Mouse (Mus musculus) hindbrain, embryonic 13.5 days (tissue): ENCODE results near the gene App. TPM values are rescaled to one million over a fixed set of nuclear protein-coding genes. Genes with fewer than 3 reads are reported as not detected.

Source experiments
- ATAC-seq: fragments of 200-750 bp; cut with Nextera tagmentation; 2 replicates; pipeline ENCODE4 v1.8.0; 2017; ENCODE audit warnings: moderate TSS enrichment; ENCODE audit not compliant: low FRiP score
- H3K27ac ChIP-seq: fragments of 300-500 bp; sonication (generic); 2 replicates; pipeline ENCODE4 v1.5.1; 2015; ENCODE audit warnings: inconsistent platforms, mild to moderate bottlenecking, moderate library complexity
- H3K27me3 ChIP-seq: fragments of 300-500 bp; sonication (generic); 2 replicates; pipeline ENCODE4 v1.6.1; 2015; ENCODE audit warnings: mild to moderate bottlenecking, inconsistent platforms
- H3K36me3 ChIP-seq: fragments of 300-500 bp; sonication (generic); 2 replicates; pipeline ENCODE4 v1.6.1; 2015; ENCODE audit warnings: mild to moderate bottlenecking, inconsistent platforms
- H3K4me1 ChIP-seq: fragments of 300-500 bp; sonication (generic); replicated peaks from 2 replicates; pipeline ENCODE4 v1.6.1; 2015; ENCODE audit warnings: inconsistent platforms
- H3K4me2 ChIP-seq: fragments of 300-500 bp; sonication (generic); 2 replicates; pipeline ENCODE4 v1.6.1; 2015; ENCODE audit warnings: inconsistent platforms, mild to moderate bottlenecking, moderate library complexity
- H3K4me3 ChIP-seq: fragments of 300-500 bp; sonication (generic); 2 replicates; pipeline ENCODE4 v1.5.1; 2015; ENCODE audit warnings: mild to moderate bottlenecking, inconsistent platforms
- H3K9ac ChIP-seq: fragments of 300-500 bp; sonication (generic); 2 replicates; pipeline ENCODE4 v1.6.1; 2015; ENCODE audit warnings: mild to moderate bottlenecking, inconsistent platforms
- H3K9me3 ChIP-seq: fragments of 300-500 bp; sonication (generic); 2 replicates; pipeline ENCODE4 v1.6.1; 2016; ENCODE audit warnings: inconsistent platforms
- WGBS: fragments of 180-500 bp; shearing (Covaris S2); methylation state at CpG from one replicate; pipeline ENCODE4 v1.1.7; 2015; 5-methylcytosine and 5-hydroxymethylcytosine counted together
- polyA plus RNA-seq: library from polyadenylated mRNA; unstranded; fragments of >200 nt; fragmentation: Nextera tagmentation; extraction: Ambion mirVana; gene quantifications from 2 replicates; pipeline ENCODE4 v1.2.1, GENCODE M21; 2015

The App gene
- polyA plus RNA-seq, 1 experiment from 2014 or later, result 338 TPM

DNA sequence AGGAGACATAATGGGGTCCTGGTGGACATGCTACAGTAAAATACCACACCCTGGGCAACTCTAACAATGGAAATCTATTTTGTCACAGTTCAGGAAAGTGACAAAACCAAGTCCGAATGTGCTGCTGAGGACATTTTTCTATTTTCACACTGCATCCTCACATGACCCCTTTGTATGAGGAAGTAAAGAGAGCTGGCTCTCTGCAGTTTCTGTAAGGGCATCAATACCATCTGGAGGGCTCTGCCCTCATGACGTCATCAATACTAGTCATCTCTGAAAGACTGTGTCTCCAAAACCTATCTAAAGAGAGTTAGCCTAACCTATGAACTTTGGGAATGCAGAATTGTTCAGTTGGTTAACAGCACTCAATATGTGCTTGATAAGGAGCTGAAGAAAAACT lies 59.6 kb downstream of the App start:
- no peak overlapping the region for H3K27ac ChIP-seq
- H3K4me2 ChIP-seq, result no peak overlapping the region
- H3K9me3 ChIP-seq, result no peaks in the 10 kb centered on the region
- H3K9ac ChIP-seq, result no peak overlapping the region
- peaks cover 4% of the 10 kb centered on the region for H3K36me3 ChIP-seq
- H3K4me3 ChIP-seq, result no peak overlapping the region
- H3K27me3 ChIP-seq, result no peaks in the 10 kb centered on the region
- WGBS, result 88% methylated on average over 2 of the region's 2 CpGs
- no peak for ATAC-seq
- peaks cover 26% of the 10 kb centered on the region for H3K4me1 ChIP-seq

DNA sequence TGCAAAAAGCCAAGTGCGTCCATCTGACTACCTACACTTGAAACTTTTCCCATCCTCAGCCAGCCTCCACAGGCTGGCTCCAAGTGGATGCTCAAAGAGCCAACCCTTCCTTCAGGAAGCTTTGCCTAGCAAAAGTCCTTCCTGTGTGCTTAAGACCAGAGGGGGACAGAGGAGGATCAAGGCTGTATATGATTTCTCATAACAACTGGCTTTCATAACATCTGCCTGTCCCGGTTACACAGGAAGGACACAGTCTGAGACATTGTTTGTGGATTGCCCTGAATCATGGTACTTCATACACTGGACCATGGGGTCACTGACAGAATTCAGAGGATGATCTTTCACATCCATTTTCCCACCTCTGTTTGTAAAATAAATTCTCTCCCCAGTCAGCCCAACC lies 61.3 kb downstream of the App start:
- no peak overlapping the region for H3K27ac ChIP-seq
- ATAC-seq, result no peak
- no peaks in the 10 kb centered on the region for H3K27me3 ChIP-seq
- H3K4me2 ChIP-seq, result no peak overlapping the region
- no peak overlapping the region for H3K9ac ChIP-seq
- no peaks in the 10 kb centered on the region for H3K9me3 ChIP-seq
- 88% methylated on average over 2 of the region's 2 CpGs for WGBS
- no peaks in the 10 kb centered on the region for H3K36me3 ChIP-seq
- peaks cover 32% of the 10 kb centered on the region for H3K4me1 ChIP-seq
- no peak overlapping the region for H3K4me3 ChIP-seq

DNA sequence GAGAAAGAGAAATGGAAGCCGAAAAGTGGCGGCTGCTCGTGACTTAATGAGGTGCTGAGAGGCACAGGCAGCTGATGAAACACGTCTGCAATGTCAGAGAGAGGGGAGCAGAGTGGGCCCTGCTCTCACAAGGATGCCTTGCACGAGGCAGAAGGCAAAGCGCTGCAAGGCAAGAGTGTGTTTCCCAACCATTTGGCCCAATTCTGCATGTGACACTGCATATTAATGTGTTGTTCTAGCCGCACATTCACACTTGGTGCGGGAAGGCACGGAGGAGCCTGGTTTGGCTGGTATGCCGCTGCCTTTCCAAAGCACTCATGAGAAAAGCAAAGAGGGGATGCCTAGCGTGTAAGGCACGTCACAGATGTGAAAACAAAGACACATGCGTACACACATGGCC lies 63.1 kb downstream of the App start:
- Histone ChIP-seq H3K27ac (peak overlapping the region; percentile 81), H3K36me3 (no peaks in the 10 kb centered on the region), H3K4me1 (peaks cover 46% of the 10 kb centered on the region), H3K9ac (peak overlapping the region; percentile 46), H3K4me2 (peak overlapping the region; percentile 22; the same call in 1 of the 2 replicates), H3K9me3 (no peaks in the 10 kb centered on the region), H3K27me3 (no peaks in the 10 kb centered on the region), H3K4me3 (no peak overlapping the region)
- ATAC-seq, result peak; percentile 75
- 47% methylated on average over 13 of the region's 13 CpGs for WGBS

DNA sequence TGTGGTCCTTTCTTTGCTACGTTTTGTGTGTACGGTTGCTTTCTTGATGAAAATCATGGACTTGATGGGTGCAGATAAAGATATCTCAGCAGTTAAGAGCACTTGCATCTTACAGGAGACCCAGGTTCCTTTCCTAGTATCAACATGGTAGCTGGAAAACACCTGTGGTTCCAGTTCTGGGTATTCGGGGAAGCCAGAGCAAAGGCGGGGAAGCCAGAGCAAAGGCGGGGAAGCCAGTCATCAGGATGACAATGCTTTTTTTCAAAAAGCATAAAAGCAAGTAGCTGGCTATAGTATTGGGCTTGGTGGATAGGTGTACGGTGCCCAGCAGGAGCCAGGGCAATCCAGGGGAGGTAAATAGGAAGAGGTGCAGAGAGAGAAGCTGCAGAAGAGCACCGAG lies 65.1 kb downstream of the App start:
- Histone ChIP-seq H3K36me3 (no peaks in the 10 kb centered on the region), H3K9me3 (no peaks in the 10 kb centered on the region), H3K27me3 (no peaks in the 10 kb centered on the region), H3K4me3 (no peak overlapping the region), H3K4me1 (peaks cover 52% of the 10 kb centered on the region), H3K27ac (no peak overlapping the region), H3K9ac (no peak overlapping the region), H3K4me2 (no peak overlapping the region)
- WGBS, result 87% methylated on average over 7 of the region's 7 CpGs
- ATAC-seq, result no peak

DNA sequence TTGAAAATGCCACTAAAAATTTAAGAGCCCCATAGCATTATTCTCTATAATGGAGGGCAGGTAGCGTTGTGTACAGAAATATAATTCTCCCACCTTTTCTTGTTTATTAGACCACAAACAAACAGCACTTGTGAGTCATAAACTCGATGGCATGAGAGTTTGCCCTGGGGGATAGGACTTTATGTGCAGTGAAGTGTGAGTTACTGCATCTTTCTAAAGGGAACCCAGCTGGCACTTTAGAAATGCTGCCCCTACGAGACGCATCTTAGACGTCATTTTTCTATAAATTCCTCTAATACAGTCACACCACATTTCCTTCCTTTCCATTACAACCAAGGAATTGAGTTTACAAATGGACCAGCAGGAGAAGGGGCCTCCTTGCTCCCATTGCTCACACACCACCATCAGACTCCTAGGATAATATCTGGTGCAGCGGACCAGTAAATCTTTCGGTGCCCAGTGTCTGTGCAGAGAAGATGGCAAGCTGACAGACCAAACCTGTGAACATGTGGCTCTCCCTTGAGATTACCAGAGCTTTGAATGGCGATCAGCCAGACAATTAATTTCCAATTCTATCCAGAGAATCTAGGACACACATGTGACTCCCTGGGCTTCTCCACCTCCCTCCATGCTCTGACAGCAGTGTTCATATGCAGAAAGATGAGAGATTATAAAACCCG lies 66.8 kb downstream of the App start:
- Histone ChIP-seq H3K4me3 (no peak overlapping the region), H3K36me3 (peaks cover 12% of the 10 kb centered on the region), H3K27me3 (no peaks in the 10 kb centered on the region), H3K27ac (peak overlapping the region; percentile 61), H3K4me1 (peaks cover 56% of the 10 kb centered on the region), H3K4me2 (no peak overlapping the region), H3K9me3 (no peaks in the 10 kb centered on the region), H3K9ac (no peak overlapping the region)
- ATAC-seq, result peak; percentile 53
- 38% methylated on average over 9 of the region's 9 CpGs for WGBS

DNA sequence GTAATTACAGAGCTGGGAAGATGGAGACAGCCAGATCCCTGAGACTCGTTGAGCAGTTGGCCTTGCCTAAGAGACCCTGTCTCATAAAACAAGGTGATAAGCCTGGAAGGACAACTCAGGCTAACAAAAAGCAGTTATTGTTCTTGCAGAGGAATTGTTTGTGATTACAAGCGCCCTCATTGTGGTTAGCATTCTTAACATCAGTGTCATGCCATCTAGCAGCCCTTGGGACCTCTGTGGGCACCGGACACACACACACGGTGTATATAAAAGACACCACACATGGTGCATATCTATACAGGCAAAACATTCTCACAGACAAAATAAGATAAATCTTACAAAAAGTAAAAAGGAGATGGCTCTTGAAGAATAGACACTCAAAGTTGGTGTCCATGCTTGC lies 68.0 kb downstream of the App start:
- H3K27me3 ChIP-seq, result no peaks in the 10 kb centered on the region
- no peak overlapping the region for H3K4me2 ChIP-seq
- no peak overlapping the region for H3K4me3 ChIP-seq
- no peak overlapping the region for H3K27ac ChIP-seq
- H3K9me3 ChIP-seq, result no peaks in the 10 kb centered on the region
- whole genome bisulfite sequencing, result 68% methylated on average over 4 of the region's 4 CpGs
- no peak for ATAC-seq
- H3K36me3 ChIP-seq, result peaks cover 20% of the 10 kb centered on the region
- no peak overlapping the region for H3K9ac ChIP-seq
- peaks cover 51% of the 10 kb centered on the region for H3K4me1 ChIP-seq

DNA sequence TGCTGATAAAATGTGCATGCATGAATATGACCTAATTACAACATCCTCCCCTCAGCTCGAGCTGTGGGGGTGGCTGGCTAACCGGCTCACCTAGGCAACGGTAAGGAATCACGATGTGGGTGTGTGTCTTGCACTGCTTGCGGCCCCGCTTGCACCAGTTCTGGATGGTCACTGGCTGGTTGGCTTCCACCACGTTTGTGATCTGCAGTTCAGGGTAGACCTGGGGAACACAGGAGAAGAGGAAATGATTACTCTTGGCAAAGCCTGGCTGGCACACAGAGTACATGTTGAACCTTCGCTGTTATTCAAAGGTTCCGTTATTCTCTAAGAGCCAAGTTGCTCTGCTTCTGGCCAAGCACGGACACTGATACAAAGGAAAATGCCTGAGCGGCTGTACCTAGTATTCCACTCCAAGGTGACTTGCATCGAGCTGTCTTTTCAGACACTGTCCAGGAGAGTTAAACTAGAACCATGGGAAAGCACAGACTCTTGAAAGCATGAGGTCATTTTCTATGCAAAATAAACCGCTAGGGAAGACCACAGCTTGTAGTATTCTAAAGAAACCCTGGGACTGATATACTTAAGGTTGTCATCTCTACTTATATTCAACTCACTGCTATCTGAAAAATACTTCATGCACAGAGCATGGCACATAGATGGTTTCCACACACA lies 70.3 kb downstream of the App start:
- Histone ChIP-seq H3K36me3 (peaks cover 24% of the 10 kb centered on the region), H3K9ac (no peak overlapping the region), H3K27me3 (no peaks in the 10 kb centered on the region), H3K4me3 (no peak overlapping the region), H3K4me1 (peaks cover 39% of the 10 kb centered on the region), H3K27ac (peak overlapping the region; percentile 42; the same call in 1 of the 2 replicates), H3K9me3 (no peaks in the 10 kb centered on the region), H3K4me2 (no peak overlapping the region)
- WGBS, result 82% methylated on average over 13 of the region's 13 CpGs
- no peak for ATAC-seq

DNA sequence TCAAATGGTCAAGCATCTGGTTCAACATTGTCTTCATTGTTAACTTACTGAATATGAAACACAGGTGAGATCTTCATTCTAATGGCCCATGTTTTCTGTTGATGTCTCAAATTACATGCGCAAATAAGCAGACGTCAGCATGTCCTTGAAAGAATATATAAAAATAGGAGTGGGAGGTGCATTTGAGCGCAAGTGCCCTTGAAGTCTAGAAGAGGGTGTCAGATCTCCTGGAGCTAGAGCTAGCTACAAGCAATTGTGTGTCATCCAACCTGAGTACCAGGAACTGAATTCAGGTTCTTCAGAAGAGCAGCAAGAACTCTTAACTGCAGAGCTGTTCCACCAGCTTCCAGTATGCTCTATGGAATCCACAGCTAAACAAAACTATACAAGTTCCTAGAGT lies 72.0 kb downstream of the App start:
- no peaks in the 10 kb centered on the region for H3K27me3 ChIP-seq
- H3K9me3 ChIP-seq, result no peaks in the 10 kb centered on the region
- 93% methylated on average over 3 of the region's 3 CpGs for WGBS
- no peak overlapping the region for H3K9ac ChIP-seq
- peaks cover 38% of the 10 kb centered on the region for H3K4me1 ChIP-seq
- no peak overlapping the region for H3K27ac ChIP-seq
- peaks cover 29% of the 10 kb centered on the region for H3K36me3 ChIP-seq
- no peak overlapping the region for H3K4me2 ChIP-seq
- no peak overlapping the region for H3K4me3 ChIP-seq
- ATAC-seq, result no peak

DNA sequence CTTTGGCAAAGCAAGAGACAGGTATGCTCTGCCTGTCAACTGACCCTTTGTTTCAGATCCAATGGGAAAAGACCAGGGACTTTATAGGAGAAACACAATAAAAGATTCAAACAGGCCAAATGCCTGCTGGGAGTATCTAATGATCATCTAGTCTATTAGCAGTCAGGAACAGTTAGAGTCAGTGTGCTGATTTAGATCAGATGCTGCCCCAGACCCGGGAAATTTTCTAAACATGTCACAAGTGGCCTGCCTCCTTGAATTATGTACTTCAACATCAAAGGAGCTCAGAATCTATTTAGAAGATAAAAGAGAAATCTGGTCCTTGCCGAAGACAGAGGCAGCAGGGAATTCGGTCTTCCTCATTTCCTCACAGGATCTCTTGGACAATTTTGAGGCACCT lies 72.8 kb downstream of the App start:
- no peaks in the 10 kb centered on the region for H3K9me3 ChIP-seq
- no peak overlapping the region for H3K4me3 ChIP-seq
- no peak overlapping the region for H3K9ac ChIP-seq
- peak overlapping the region; percentile 0; the same call in 1 of the 2 replicates for H3K27ac ChIP-seq
- peaks cover 40% of the 10 kb centered on the region for H3K4me1 ChIP-seq
- WGBS, result 48% methylated on average over 3 of the region's 3 CpGs
- H3K36me3 ChIP-seq, result peaks cover 29% of the 10 kb centered on the region
- no peak overlapping the region for H3K4me2 ChIP-seq
- H3K27me3 ChIP-seq, result no peaks in the 10 kb centered on the region
- ATAC-seq, result no peak

DNA sequence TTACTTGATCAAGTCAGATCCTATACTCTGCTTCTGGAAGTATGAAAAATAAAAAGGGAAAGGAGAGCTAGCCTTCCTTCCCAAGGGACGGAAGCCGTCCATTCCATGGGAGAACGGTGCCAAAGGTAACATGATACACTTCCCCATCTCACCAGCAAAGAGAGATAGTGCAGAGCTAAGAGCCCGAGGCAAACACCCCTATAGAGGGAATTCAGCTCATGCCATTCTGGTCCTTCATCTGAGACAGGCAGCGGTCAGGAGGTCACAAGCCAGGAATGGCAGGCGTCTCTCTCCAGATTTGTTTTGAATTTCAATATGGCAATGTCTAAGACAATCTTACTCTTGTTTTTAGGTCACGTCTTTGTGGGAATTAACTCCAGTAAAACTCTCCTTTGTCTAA lies 74.1 kb downstream of the App start:
- H3K4me3 ChIP-seq, result no peak overlapping the region
- H3K36me3 ChIP-seq, result peaks cover 29% of the 10 kb centered on the region
- H3K4me2 ChIP-seq, result no peak overlapping the region
- no peaks in the 10 kb centered on the region for H3K27me3 ChIP-seq
- ATAC-seq, result no peak
- no peaks in the 10 kb centered on the region for H3K9me3 ChIP-seq
- no peak overlapping the region for H3K9ac ChIP-seq
- H3K4me1 ChIP-seq, result peaks cover 43% of the 10 kb centered on the region
- WGBS, result 53% methylated on average over 7 of the region's 7 CpGs
- 0 out of 2 replicates have a peak overlapping the region, but pooled peaks have one; percentile 10 for H3K27ac ChIP-seq

DNA sequence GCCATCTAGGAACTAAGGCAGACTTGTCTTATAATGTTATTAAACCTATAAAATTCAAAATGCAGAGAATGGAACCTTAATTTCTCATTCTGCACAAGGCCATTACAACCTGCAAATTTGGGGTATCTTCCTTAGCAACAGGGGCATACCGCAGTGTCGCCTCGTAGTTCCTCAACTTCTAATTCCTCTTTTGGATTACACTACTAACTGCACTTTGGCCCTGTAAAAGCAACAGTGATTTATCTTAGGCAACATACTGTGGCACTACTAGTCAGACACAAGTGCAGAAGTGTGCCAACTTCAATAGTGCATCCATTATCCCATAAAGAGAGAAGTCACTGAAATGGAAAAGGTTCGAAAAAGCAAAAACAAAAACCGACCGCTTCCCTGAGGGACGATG lies 74.5 kb downstream of the App start:
- Histone ChIP-seq H3K27ac (no peak overlapping the region), H3K4me2 (no peak overlapping the region), H3K4me3 (no peak overlapping the region), H3K9me3 (no peaks in the 10 kb centered on the region), H3K27me3 (no peaks in the 10 kb centered on the region), H3K36me3 (peaks cover 29% of the 10 kb centered on the region), H3K4me1 (peaks cover 43% of the 10 kb centered on the region), H3K9ac (no peak overlapping the region)
- WGBS, result 85% methylated on average over 7 of the region's 7 CpGs
- ATAC-seq, result no peak

DNA sequence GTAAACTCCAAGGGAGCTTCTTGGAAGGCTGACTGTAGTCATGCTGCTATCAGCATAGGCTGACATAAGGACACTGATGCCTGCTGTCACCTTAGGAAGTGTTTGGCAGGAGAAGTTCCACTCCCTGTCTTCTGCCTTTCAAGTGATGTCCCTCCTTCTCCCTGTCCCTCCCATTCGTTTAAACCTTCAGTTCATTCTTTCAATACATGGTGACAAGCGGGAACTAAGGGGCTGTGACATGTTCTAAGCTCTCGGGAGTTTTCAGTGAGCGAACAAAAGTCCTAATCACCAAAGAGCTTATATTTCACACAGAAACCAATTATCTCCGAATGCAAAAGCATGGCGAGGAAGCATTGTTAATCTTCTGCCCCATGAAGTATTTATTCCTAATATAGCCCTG lies 77.2 kb downstream of the App start:
- WGBS, result 47% methylated on average over 6 of the region's 6 CpGs
- H3K27ac ChIP-seq, result peak overlapping the region; percentile 58; the same call in 1 of the 2 replicates
- H3K4me1 ChIP-seq, result peaks cover 63% of the 10 kb centered on the region
- H3K27me3 ChIP-seq, result no peaks in the 10 kb centered on the region
- H3K4me3 ChIP-seq, result no peak overlapping the region
- no peak for ATAC-seq
- H3K9me3 ChIP-seq, result no peaks in the 10 kb centered on the region
- peaks cover 13% of the 10 kb centered on the region for H3K36me3 ChIP-seq
- H3K4me2 ChIP-seq, result no peak overlapping the region
- H3K9ac ChIP-seq, result no peak overlapping the region

DNA sequence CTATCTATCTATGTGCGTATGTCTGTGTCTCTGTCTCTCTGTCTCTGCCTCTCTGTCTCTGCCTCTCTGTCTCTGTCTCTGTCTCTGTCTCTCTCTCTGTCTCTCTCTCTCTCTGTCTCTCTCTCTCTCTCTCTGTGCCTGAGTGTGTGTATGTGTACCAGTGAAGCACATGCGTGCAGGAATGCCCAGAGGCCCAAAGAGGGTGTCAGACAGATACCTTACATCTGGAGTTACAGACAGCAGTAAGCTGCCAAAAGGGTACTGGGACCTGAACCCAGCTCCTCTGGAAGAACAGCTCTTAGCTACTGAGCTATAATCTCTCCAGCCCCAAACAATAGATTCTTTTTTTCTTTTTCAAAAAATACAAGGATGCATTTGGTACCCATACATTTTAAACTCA lies 77.6 kb downstream of the App start:
- H3K9me3 ChIP-seq, result no peaks in the 10 kb centered on the region
- no peak for ATAC-seq
- H3K4me3 ChIP-seq, result no peak overlapping the region
- H3K9ac ChIP-seq, result no peak overlapping the region
- no peaks in the 10 kb centered on the region for H3K27me3 ChIP-seq
- peaks cover 68% of the 10 kb centered on the region for H3K4me1 ChIP-seq
- peaks cover 13% of the 10 kb centered on the region; the same call in 1 of the 2 replicates for H3K36me3 ChIP-seq
- no peak overlapping the region for H3K4me2 ChIP-seq
- 92% methylated on average over 2 of the region's 2 CpGs for WGBS
- peak overlapping the region; percentile 58; the same call in 1 of the 2 replicates for H3K27ac ChIP-seq
